Mouse (Mus musculus) retina, embryonic 14.5 days (tissue): ENCODE results near the gene Tspan4.

Experiments used
- DNase-seq: peaks from one replicate; pipeline ENCODE4 v3.0.0-alpha.2; 2015; ENCODE audit warnings: low spot score

Gene Tspan4

GRCm38 (mm10) chr7:141508160-141508559 is 33.1 kb downstream of the Tspan4 start:
- DNase-seq: no peak

GRCm38 (mm10) chr7:141510196-141510595 is 35.2 kb downstream of the Tspan4 start:
- DNase-seq: no peak

- DNase-seq: no peak
Measured at GRCm38 (mm10) chr7:141510681-141511191, 35.7 kb downstream of the Tspan4 start.

- no peak for DNase-seq
Measured at GRCm38 (mm10) chr7:141517638-141518037, 42.6 kb downstream of the Tspan4 start.

GRCm38 (mm10) chr7:141518296-141518695 is 43.3 kb downstream of the Tspan4 start:
- DNase-seq: no peak

GRCm38 (mm10) chr7:141518926-141519325 is 43.9 kb downstream of the Tspan4 start:
- no peak for DNase-seq

- no peak for DNase-seq
Measured at GRCm38 (mm10) chr7:141519795-141520194, 44.8 kb downstream of the Tspan4 start.

GRCm38 (mm10) chr7:141523007-141523406 is 48.0 kb downstream of the Tspan4 start:
- peak; percentile 20 for DNase-seq

- no peak for DNase-seq
Measured at GRCm38 (mm10) chr7:141524271-141524670, 49.2 kb downstream of the Tspan4 start.

GRCm38 (mm10) chr7:141524760-141525579 is 49.9 kb downstream of the Tspan4 start:
- DNase-seq: peak; percentile 82

GRCm38 (mm10) chr7:141525580-141525925 is 50.5 kb downstream of the Tspan4 start:
- DNase-seq: no peak

- no peak for DNase-seq
Measured at GRCm38 (mm10) chr7:141535570-141535969, 60.5 kb downstream of the Tspan4 start.

GRCm38 (mm10) chr7:141538852-141539555 is 64.0 kb downstream of the Tspan4 start:
- DNase-seq: peak; percentile 12

GRCm38 (mm10) chr7:141539556-141540311 is 64.7 kb downstream of the Tspan4 start, which contains the start of gene Chid1:
TSS of gene Chid1 (minus strand) at chr7:141539857.
- peak; percentile 100 for DNase-seq

- DNase-seq: no peak
Measured at GRCm38 (mm10) chr7:141540312-141541081, 65.5 kb downstream of the Tspan4 start.

- DNase-seq: no peak
Measured at GRCm38 (mm10) chr7:141541681-141542080, 66.6 kb downstream of the Tspan4 start.

GRCm38 (mm10) chr7:141542588-141542987 is 67.5 kb downstream of the Tspan4 start:
- DNase-seq: no peak
